Mouse (Mus musculus) v-Abl transformed pro-B cells (cell line): ENCODE data around the gene Dhx30.
"Not testable (repeated sequence)": the region's sequence is repeated elsewhere in the genome, so short reads cannot be mapped to it uniquely, and the experiment has no call there.

Experiments
- in situ Hi-C, 2 experiments: fragments of 400-800 bp; cut with MboI; formaldehyde crosslinking; loops; one replicate each; pipeline ENCODE4 v1.15.1; 2025; ENCODE audit not compliant: unreplicated experiment in 2 of 2

Dhx30 gene

GRCm38 (mm10) chr9:110117779-110118139 lies at the start of gene Dhx30:
Dhx30 (minus strand) TSS chr9:110117830.
- in situ Hi-C loops = no loop called here

GRCm38 (mm10) chr9:110163071-110163470 lies 45.4 kb upstream of the Dhx30 start:
- in situ Hi-C loops = no loop called here

GRCm38 (mm10) chr9:110162441-110162840 lies 44.8 kb upstream of the Dhx30 start:
- in situ Hi-C loops = no loop called here

DNA sequence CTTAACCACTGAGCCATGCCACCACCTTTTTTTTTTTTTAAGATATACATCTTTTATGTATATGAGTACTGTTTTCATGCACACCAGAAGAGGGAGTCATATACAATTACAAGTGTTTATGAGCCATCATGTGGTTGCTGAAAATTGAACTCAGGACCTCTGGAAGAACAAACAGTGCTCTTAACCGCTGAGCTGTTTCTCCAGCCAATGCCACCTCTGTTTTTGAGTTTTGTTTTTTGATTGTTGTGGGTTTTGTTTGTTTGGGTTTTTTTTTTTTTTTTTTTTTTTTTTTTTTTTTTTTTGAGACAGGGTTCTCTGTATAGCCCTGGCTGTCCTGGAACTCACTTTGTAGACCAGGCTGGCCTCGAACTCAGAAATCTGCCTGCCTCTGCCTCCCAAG lies 42.9 kb upstream of the Dhx30 start:
- in situ Hi-C loops = not testable (repeated sequence)

- in situ Hi-C loops = no loop called here
Measured at GRCm38 (mm10) chr9:110159036-110159435, 41.4 kb upstream of the Dhx30 start.

DNA sequence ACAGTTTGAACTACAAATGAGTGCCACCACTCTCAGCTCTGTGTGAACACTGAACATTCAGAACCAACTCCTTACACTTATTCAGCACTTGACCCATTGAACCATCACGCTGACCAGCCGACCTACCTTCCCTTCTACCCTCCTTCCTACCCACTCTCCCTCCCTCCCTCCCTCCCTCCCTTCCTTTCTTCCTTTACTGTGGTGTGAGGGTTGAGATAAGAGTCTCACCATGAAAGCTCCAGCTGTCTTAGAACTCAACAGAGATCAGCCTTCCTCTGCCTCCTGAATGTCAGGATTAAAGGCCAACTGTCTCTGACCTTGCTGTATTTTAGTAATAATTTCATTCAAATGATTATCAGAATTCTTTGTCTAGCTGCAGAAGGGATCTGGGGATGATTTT lies 31.0 kb upstream of the Dhx30 start:
- in situ Hi-C loops = no loop called here

- in situ Hi-C loops = no loop called here
Measured at GRCm38 (mm10) chr9:110142097-110142496, 24.5 kb upstream of the Dhx30 start.

DNA sequence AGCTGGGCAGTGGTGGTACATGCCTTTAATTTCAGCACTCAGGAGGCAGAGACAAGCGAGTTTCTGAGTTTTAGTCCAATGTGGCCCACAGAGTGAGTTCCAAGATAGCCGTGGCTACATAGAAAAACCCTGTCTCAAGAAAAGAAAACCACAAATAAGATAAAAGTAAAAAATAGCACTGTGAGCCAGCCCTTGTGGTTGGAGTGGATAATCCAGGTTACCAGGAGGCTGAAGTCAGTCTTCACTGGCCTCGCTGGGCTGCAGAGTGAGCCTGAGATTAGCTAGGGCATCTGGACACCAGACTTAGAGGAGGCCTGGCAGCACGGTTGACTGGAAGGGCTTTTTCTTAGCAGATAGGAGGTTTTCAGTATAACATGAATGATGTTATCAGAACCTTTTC lies 21.5 kb upstream of the Dhx30 start:
- in situ Hi-C loops = no loop called here

DNA sequence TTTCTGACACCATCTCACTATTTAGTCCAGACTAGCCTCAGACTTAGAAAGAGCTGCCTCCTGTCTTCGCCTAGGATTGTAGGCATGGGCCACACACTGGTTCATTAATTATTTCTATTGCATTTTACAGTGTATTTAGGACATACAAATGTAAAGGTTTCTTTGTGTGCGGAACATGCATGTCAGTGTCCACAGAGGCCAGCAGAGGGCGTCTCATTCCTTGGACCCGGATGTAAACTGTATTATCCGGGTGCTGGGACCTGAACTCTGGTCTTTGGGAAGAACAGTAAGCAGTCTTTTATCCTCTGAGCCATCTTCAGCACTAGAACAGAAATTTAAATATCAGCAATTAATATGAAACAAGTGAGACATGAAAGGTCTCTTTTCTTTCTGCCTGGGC lies 16.5 kb upstream of the Dhx30 start:
- in situ Hi-C loops = no loop called here

GRCm38 (mm10) chr9:110132921-110133320 lies 15.3 kb upstream of the Dhx30 start:
- in situ Hi-C loops = no loop called here

GRCm38 (mm10) chr9:110132201-110132605 lies 14.6 kb upstream of the Dhx30 start:
- in situ Hi-C loops = no loop called here

DNA sequence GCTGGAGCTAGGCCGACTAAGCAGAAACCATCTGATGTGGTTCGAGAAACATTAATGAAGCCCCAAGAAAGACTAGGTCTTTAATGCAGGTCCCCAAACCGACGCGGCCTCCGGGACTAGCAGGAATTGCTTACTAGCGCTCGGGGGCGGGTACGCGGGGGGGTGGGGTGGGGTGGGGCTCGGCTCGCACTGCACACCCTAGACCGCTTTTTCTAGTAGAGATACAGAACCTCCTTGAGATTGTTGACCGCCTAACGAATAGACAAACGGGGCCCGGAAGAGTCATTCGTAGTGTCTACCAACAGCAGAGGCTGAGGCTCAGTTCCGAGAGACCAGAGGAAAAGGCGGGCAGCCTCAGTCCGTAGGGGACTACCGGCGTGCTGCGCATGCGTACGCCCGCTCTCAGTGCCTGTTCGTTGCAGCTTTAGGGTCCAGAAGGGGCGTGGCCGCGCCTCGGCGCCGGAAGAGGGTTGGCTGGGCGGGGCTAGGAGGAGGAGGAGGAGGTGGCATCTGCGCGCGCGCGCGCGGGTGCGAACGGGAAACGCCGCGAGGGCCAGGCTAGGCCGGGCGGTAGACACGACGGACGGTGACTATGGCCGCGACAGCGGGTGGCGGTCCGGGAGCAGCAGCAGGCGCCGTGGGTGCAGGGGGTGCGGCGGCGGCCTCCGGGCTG lies 14.0 kb upstream of the Dhx30 start:
- in situ Hi-C loops = no loop called here

GRCm38 (mm10) chr9:110130896-110131524 lies 13.4 kb upstream of the Dhx30 start:
- in situ Hi-C loops = no loop called here

- in situ Hi-C loops = not testable (repeated sequence)
Measured at GRCm38 (mm10) chr9:110124008-110124540, 6.4 kb upstream of the Dhx30 start.

GRCm38 (mm10) chr9:110123322-110123721 lies 5.7 kb upstream of the Dhx30 start:
- in situ Hi-C loops = no loop called here

DNA sequence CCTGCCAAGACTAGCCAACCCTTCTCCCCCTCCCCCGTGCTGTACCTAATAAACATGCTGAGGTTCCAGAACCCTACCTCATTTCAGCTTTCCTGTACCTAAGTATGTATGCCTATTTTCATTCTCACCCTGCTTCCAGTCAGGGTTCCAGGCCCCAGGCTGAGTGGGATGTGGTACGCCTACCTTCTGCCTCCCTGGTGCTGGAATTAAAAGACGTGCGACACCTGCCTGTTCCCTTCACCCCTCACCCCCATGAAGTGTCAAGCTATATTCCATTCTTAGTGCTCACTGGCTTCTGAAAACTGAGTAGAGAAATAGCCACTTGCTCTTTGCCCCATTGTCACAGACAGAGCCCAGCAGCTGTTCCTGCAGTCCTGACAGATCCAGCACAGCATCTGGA lies 3.8 kb upstream of the Dhx30 start:
- in situ Hi-C loops = no loop called here

DNA sequence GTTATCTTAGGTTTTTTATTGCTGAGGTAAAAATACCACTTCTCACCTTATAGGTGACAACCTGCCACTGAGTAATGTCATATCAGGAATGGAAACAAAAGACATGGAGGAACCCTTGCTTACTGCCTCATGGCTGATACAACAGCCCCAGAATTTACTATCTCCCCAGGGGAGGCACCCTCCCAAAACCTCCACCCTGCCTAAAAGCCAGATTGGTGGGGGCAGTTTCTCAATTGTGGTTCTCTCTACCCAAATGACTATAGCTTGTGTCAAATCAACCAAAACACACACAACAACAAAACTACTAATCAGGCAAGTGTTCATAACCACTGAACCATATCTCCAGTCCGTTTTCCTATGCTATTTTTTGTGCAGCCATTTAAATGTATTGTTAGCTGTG lies 619 bp upstream of the Dhx30 start:
- in situ Hi-C loops = no loop called here

DNA sequence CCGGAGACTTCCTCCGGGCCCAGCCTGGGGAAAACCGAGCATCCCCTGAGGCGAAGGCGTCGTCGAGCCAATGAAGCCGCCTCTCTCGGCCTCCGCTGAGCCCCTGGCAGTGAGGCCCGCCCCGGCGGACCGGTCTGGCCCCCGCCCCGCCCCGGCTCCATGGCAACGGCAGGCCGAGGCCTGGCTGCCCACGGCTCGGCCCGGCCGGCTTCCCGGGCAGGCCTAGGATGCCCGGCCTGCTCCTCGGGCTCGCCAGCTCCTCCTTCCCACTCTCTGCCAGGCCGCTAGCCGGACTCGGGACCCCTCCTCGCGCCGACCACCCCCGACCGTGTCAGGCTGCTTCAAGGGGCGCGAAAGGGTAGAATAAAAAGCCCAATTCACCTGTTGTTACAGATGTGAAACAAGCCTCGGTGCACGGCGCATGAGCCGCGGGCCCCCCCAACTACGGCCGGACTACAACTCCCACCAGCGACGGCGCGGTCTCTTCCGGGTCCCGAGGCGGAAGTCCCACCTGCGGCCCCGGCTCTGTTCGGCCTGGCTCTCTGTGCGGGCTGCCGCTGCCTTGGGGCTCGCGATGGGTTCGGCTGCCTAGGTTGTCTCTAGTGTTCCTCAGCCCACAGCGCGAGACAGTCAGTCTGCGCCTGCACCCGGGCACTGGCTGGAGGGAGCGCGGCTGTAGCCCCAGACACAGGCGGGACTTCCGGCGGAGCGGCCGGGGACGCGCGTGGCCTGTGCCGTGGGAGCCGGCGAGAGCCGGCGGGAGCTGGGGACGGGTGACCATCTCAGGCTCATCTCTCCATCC lies 452 bp downstream of the Dhx30 start, which contains the start of gene Smarcc1:
Gene Smarcc1 (plus strand): TSS at position 732 of the 802 bp plus-strand sequence.
- in situ Hi-C loops = no loop called here

DNA sequence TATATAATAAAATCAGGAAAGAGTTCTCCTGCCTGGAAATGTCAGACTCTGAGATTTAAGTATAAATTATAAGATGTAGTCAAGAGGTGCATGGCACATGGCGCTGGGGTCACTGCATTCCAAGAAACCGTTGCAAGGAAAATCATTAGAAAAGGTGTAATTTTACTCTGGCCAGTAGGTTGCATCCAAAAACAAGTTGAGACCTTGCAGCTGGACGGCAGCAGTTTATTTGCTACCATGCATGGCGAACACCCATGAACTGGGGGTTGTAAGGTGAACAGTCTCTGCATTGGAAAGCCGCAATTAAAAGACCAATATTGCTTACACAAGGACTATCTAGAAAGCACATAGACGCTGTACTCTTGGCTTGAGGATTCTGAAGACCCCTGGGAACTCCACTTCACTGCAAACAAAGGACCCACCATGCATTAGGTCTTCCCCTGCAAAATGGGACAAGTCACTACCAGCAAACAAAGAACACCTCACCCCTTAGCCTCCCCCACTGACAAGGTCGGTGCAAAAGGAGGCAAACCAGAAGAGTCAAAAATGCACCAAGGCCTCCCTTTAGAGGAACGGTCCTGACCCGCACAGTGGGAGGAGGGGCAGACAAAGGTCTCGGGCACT lies 1.2 kb downstream of the Dhx30 start:
- in situ Hi-C loops = no loop called here

DNA sequence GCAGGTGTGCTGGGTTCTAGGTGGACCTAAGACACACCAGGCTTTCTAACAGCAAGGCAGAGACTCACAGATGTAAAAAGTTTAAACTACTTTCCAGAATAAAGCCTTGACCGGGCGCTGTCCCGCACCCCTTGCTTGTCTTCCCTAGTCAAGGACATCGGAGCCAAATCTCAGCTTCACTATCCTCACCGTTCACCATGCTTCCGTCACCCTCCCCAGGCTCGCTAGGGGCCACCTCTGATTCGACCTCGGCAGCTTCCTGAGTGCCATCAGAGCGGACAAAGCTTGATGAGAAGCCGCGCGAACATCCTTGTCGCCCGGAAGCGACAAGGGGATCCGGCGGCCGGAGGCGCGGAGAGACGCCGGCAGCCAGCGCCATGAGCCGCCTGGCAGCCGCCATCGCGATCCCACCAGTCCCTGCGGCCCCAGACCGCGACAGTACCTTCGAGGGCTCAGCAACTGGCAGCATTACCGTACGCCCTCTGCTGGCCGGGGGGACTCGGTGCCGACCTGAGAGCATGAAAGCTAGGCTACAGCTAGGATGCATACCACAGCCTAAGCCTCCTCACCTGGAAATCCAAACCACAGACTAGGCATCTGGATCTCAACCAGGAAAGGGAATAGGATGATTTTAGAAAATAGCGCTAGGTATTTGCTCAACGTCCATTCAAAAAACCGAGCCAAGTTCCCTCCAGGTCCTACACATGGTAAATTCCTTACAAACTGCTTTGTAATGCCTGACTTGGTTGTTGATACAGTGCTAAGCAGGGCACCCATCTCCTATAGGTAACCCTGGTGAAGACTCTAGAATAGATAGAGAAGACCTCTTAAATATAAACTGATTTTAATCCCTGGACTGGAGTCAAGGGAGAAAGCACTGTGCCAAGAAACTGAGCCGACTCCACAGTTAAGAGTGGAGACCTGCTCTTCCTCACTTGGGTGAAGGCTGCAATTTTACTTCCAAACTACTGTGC lies 16.7 kb downstream of the Dhx30 start:
- in situ Hi-C loops = no loop called here
